Mouse (Mus musculus) frontal cortex, postnatal 14 days (tissue): ENCODE measurements around the gene Thada.
"Not testable (repeated sequence)": the region's sequence is repeated elsewhere in the genome, so short reads cannot be mapped to it uniquely, and the experiment has no call there.

ENCODE experiments used
- DNase-seq, 2 experiments: peaks; one replicate each; pipeline ENCODE4 v3.0.0; 2022; ENCODE audit warnings: low spot score in 2 of 2

Thada gene

DNA sequence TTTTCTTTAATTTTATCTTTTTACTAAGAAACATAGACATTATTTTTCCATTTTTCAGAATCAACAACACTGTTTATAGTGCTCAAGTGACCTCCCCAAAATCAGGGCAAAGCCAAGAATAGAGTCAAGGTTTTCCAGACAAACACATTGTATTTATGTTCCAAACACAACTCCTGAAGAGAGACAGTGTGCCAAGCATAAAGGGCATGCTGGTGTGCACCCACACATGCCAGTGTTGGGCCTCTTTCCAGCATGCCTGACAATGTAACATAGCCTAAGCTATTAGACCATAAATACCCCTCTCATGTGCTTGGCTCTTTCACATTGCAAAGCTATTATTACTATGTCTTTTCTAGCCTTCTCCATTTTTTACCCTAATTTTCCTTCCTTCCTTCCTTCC lies 205.8 kb downstream of the Thada start:
- no peak for DNase-seq

- DNase-seq: peak; percentile 44 to 52
Measured at GRCm38 (mm10) chr17:84258638-84259261, 207.3 kb downstream of the Thada start.

GRCm38 (mm10) chr17:84257927-84258532 lies 208.0 kb downstream of the Thada start:
- DNase-seq: no peak

GRCm38 (mm10) chr17:84256278-84256819 lies 209.7 kb downstream of the Thada start:
- no peak for DNase-seq

DNA sequence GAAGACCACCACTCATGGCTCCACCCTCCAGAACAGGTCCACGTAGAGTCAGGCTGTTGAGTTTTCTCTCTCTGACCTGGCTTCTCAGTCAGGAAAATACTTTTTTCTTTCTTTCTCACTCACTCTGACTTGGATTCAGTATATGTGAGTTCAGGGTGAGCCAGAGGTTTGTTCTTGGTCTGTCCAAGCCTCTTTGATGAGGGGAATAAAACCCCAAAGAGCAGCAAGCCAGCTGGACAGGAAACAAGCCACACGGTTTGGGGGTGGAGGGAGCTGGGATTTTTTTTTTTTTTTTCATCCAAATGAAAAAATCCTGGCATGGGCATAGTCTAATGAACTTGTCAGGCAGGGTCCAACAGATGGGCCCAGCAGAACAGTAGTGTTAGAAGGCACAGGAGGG lies 210.2 kb downstream of the Thada start:
- DNase-seq: no peak

GRCm38 (mm10) chr17:84251426-84251825 lies 214.6 kb downstream of the Thada start:
- no peak for DNase-seq

DNA sequence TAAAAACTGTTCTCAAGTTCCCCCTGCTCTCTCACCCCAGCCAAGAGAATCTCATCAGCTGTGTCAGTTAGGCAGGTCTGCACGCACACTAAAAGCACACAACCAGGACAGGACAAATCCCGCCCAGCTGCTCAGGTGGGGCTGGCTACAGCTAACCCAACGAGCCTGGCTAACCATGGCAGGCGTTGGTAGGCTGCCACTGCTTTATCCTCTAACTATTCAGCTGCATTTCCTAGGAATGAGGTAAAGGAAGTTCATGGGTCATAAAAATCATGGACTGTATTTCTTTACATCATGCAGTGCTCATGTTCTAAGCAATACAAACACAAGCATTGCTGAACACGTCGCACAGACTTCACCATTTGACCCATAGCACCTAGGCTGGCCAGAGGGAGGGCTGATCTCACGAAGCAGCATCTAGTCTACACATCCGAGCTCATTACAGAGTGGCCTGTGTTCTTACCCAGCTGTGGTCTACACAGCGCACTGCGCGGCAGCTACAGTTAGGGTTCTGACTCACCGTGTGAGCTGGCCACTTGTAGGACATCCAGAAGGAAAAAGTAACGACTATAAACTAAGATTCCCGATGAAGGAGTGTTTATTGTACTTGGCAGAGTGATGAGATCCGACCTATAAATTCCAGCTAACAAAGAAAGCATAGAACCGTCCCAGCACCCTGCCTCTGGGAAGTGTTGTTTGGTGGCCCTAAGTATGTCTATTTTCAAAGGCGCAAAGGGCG lies 221.7 kb downstream of the Thada start:
- DNase-seq: no peak

- DNase-seq: no peak
Measured at GRCm38 (mm10) chr17:84243759-84244158, 222.2 kb downstream of the Thada start.

GRCm38 (mm10) chr17:84241308-84241957 lies 224.6 kb downstream of the Thada start:
- no peak for DNase-seq

DNA sequence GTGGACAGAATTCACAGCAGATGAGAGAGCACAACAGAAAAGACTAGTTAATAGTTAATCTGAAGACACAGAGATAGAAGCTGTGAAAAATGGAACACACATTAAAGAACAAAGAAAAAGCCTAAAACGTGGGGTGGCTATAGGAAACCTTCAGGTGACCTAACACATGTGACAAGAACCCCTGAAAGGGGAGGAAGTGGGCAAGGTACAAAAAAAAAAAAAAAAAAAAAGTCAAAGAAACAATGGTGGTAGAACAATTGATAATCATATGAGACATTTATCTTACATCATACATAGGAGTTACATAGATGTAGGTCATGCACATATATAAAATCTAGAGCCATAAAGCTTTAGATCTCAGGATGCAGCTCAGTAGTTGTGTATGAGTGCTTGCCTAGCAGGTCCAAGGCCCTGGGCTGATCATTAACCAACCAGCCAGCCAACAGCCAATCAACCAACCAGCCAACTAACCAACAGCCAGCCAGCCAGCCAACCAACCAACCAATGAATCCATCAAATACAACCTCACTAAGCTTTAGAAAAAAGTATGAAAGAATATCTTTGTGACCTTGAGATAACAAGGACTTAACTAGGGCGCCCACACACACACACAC lies 226.2 kb downstream of the Thada start:
- no peak for DNase-seq

- DNase-seq: no peak
Measured at GRCm38 (mm10) chr17:84238174-84238573, 227.8 kb downstream of the Thada start.

DNA sequence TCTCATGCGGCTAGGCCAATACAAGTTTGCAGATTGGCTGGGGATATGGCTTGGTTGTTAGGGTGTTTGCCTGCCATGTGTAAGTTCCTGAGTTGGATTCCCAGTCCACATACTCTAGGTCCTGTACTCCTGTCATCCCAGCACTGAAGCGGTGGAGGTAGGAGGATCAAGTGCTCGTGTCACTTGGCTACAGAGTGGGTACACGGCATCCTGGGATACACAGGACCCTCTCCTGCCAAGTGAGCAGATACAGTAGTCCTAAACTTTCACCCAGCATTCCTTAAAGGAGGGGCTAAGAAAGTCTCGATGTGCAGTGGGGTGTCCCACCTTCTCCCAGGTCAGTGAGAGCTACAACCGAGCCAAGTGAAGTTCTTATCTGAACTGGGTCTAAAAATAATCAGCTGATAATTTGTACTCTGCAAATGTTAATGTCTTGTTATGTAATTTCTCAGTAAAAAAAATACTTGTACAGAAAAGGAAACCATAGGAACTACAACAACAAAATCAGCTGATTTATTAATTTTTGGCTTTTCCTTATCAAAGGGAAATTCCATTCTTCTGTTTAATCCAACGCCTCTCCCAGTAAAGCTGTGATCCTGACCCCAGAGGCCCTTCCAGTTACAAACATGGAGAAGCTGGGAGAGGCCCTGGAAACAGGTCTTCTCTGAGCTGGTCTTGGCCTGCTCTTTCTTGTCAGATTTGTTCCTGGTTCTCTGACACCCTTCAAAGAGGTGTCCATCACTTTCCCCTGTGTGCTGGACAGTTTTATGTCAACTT lies 229.0 kb downstream of the Thada start:
- DNase-seq: no peak

GRCm38 (mm10) chr17:84235399-84235928 lies 230.5 kb downstream of the Thada start:
- DNase-seq: no peak

- not testable (repeated sequence) for DNase-seq
Measured at GRCm38 (mm10) chr17:84234785-84235184, 231.2 kb downstream of the Thada start.

- no peak for DNase-seq
Measured at GRCm38 (mm10) chr17:84233758-84234157, 232.2 kb downstream of the Thada start.

GRCm38 (mm10) chr17:84231361-84231760 lies 234.6 kb downstream of the Thada start:
- no peak for DNase-seq

- DNase-seq: no peak
Measured at GRCm38 (mm10) chr17:84228223-84228622, 237.8 kb downstream of the Thada start.

DNA sequence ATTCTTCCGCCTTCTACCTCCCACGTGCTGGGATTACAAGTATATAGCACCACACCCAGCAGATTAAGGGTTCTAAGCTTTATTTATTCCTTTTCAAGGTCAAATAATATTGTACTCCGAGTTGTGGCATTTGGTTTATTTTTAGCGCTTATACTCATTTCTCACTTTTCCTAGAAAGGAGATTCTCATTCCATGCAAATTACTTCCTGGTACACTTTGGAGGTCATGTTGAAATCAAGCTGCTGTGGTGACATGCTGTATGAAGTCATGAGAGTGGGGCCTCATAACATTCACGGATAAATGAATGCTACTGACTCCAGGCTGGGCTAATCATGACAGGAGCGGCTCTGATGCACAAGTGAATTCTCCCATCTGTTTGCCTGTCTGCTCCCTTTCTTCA lies 239.3 kb downstream of the Thada start:
- DNase-seq: no peak

DNA sequence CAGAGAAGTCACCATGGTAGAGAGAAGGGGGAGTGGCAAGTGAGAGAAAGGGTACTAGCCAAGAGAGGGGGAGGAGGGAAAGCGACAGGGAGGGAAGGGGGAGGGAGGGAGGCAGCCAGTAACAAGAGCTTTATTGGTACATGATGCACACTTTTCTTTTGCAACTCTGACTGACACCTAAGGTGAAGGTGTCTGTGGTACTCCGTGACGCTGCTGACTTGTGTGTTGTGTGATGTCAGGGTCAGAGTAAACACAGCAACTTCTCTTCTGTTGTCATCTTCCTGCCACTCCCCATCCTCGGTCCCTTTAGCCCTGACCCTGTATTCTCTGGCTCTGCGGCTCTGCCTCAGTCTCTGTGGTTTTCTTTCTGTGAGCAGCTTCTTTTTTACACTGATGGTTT lies 239.8 kb downstream of the Thada start:
- no peak for DNase-seq

- no peak for DNase-seq
Measured at GRCm38 (mm10) chr17:84224217-84224887, 241.7 kb downstream of the Thada start.
